Mouse (Mus musculus) embryonic fibroblast, embryonic 13.5 days (primary cell): Measurements from ENCODE around the gene Anapc16. TPM values are rescaled to one million over a fixed set of nuclear protein-coding genes. Genes with fewer than 3 reads are reported as not detected.

Experiments used
- H3K27ac ChIP-seq: 2 replicates; pipeline ENCODE4 v1.5.1; 2012; ENCODE audit warnings: low read length, control low read depth, inconsistent platforms; ENCODE audit not compliant: insufficient read depth
- H3K4me1 ChIP-seq: 2 replicates; pipeline ENCODE4 v1.6.1; 2011; ENCODE audit warnings: low read length; ENCODE audit not compliant: control insufficient read depth, insufficient read depth
- H3K4me3 ChIP-seq: 2 replicates; pipeline ENCODE4 v1.5.1; 2011; ENCODE audit warnings: mild to moderate bottlenecking, control low read depth, low read length; ENCODE audit not compliant: insufficient read depth
- CTCF ChIP-seq: IDR thresholded peaks from 2 replicates; pipeline ENCODE4 v1.5.1; 2011; ENCODE audit warnings: mild to moderate bottlenecking, control low read depth, low read length, moderate library complexity, borderline replicate concordance; ENCODE audit not compliant: insufficient read depth
- POLR2A ChIP-seq: IDR thresholded peaks from 2 replicates; pipeline ENCODE4 v1.6.1; 2011; ENCODE audit warnings: low read depth, mild to moderate bottlenecking, control low read depth, low read length, moderate library complexity
- polyA plus RNA-seq: library from polyadenylated mRNA; stranded (reverse); fragments of >200 nt; gene quantifications from 2 replicates; pipeline ENCODE4 v1.2.4, GENCODE M21; 2011; ENCODE audit warnings: low read depth; ENCODE audit not compliant: missing spikeins, insufficient read length

Anapc16 gene
- polyA plus RNA-seq, 1 experiment = 63.4 TPM

GRCm38 (mm10) chr10:59988036-59988435, 14.9 kb downstream of the Anapc16 start:
- Histone ChIP-seq H3K4me1 (no peaks in the 10 kb centered on the region), H3K27ac (no peak overlapping the region), H3K4me3 (no peak overlapping the region)
- TF ChIP-seq POLR2A = no peak
- TF ChIP-seq CTCF = no peak

GRCm38 (mm10) chr10:59982379-59982873, 20.5 kb downstream of the Anapc16 start:
- no peak overlapping the region for H3K4me3 ChIP-seq
- H3K4me1 ChIP-seq = peaks cover 6% of the 10 kb centered on the region
- H3K27ac ChIP-seq = no peak overlapping the region
- TF ChIP-seq CTCF = no peak
- no peak for TF ChIP-seq POLR2A

- no peak overlapping the region for H3K4me3 ChIP-seq
- H3K27ac ChIP-seq = no peak overlapping the region
- H3K4me1 ChIP-seq = peaks cover 6% of the 10 kb centered on the region
- no peak for TF ChIP-seq CTCF
- no peak for TF ChIP-seq POLR2A
Measured at GRCm38 (mm10) chr10:59981792-59982191, 21.1 kb downstream of the Anapc16 start.

- Histone ChIP-seq H3K27ac (no peak overlapping the region), H3K4me3 (no peak overlapping the region), H3K4me1 (peaks cover 6% of the 10 kb centered on the region)
- TF ChIP-seq CTCF = no peak
- TF ChIP-seq POLR2A = no peak
Measured at GRCm38 (mm10) chr10:59981336-59981735, 21.6 kb downstream of the Anapc16 start.

GRCm38 (mm10) chr10:59980815-59981244, 22.1 kb downstream of the Anapc16 start:
- TF ChIP-seq CTCF (no peak), POLR2A (no peak)
- Histone ChIP-seq H3K4me1 (peaks cover 6% of the 10 kb centered on the region), H3K4me3 (no peak overlapping the region), H3K27ac (no peak overlapping the region)

- TF ChIP-seq POLR2A (no peak), CTCF (no peak)
- H3K27ac ChIP-seq = peak overlapping the region; percentile 60
- no peak overlapping the region for H3K4me3 ChIP-seq
- H3K4me1 ChIP-seq = peaks cover 6% of the 10 kb centered on the region
Measured at GRCm38 (mm10) chr10:59978873-59979743, 23.8 kb downstream of the Anapc16 start.

GRCm38 (mm10) chr10:59978401-59978800, 24.5 kb downstream of the Anapc16 start:
- TF ChIP-seq CTCF = no peak
- no peak; the same call in 1 of the 2 replicates for TF ChIP-seq POLR2A
- peaks cover 6% of the 10 kb centered on the region for H3K4me1 ChIP-seq
- no peak overlapping the region for H3K4me3 ChIP-seq
- peak overlapping the region; percentile 60 for H3K27ac ChIP-seq

GRCm38 (mm10) chr10:59977715-59978343, 25.1 kb downstream of the Anapc16 start:
- H3K27ac ChIP-seq = peak overlapping the region; percentile 60
- no peak for TF ChIP-seq CTCF
- TF ChIP-seq POLR2A = no peak
- H3K4me3 ChIP-seq = no peak overlapping the region
- peaks cover 6% of the 10 kb centered on the region for H3K4me1 ChIP-seq

- Histone ChIP-seq H3K27ac (no peak overlapping the region), H3K4me3 (no peak overlapping the region), H3K4me1 (peaks cover 6% of the 10 kb centered on the region)
- no peak for TF ChIP-seq CTCF
- TF ChIP-seq POLR2A = no peak
Measured at GRCm38 (mm10) chr10:59977141-59977540, 25.8 kb downstream of the Anapc16 start.

- Histone ChIP-seq H3K27ac (no peak overlapping the region), H3K4me3 (no peak overlapping the region), H3K4me1 (peaks cover 6% of the 10 kb centered on the region)
- TF ChIP-seq POLR2A (no peak), CTCF (no peak)
Measured at GRCm38 (mm10) chr10:59974786-59975185, 28.1 kb downstream of the Anapc16 start.
